Mouse (Mus musculus): ENCODE results near the gene Anapc10. TPM values are rescaled to one million over a fixed set of nuclear protein-coding genes. Genes with fewer than 3 reads are reported as not detected.
"Not testable (repeated sequence)": the region's sequence is repeated elsewhere in the genome, so short reads cannot be mapped to it uniquely, and the experiment has no call there.

Gene Anapc10
- polyA plus RNA-seq (2015; fragmentation: Nextera tagmentation; extraction: Ambion mirVana) = 47.4 and 49.5 TPM in 2 replicates

DNA sequence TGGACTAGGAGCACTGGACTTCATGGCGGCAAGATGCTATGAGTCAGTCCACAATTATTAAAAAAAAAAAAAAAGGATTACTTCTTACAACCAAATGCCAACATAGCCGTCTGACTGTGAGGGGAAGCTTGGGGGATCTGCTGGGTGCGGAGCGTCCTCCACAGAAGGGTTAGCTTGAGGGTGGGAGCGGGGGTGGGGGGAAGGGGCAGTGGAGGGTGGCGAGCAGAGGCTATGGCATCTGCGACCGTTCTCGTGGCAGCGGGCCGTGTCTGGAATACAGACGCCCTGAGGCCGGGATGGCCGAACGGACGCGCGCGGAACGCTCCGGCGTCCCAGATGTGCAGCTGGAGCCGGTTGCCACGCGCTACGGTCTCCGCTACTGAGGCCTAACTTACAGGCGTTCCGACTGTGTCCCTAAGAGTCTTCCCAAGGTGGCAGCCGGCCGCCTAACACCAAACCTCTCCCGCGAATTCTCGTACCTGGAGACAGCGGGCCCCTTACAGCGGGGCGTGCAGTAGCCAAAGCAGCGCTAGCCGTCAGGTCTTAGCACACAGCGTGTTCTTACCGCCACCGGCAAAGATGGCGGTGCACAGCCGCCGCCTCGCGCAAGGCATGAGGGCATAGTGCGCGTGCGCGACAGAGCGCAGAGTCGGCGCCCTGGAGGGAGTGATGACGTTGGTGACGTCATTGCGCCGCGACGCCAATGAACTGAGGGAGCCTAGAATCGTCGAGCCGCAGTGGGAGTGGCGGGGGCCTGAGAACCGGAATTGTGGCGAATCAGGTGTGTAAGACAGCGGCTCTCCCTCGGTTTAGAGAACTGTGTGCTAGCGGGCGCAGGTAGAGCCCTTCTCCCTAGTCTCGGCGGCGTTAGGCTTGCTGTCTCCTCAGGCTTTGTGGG is at the start of gene Anapc10, which contains the start of gene Abce1:
Anapc10 (plus strand) TSS at position 757 of the 898 bp plus-strand sequence.
Abce1 (minus strand) TSS at position 677 of the 898 bp plus-strand sequence.
- DNase-seq (ENCODE audit: low spot score) (peak; percentile 99), ATAC-seq (replicated peaks; ENCODE audit: low FRiP score, low read depth) (peak; percentile 99)
- peak within 1 kb of the TSS; percentile 88 for H3K9ac ChIP-seq (ENCODE audit: low read depth, low read length)
- H3K4me2 ChIP-seq (ENCODE audit: low read length) = peak within 1 kb of the TSS; percentile 79
- H3K36me3 ChIP-seq (ENCODE audit: insufficient read depth, low read length) = peaks cover 5% of the 10 kb centered on the region; the same call in 1 of the 2 replicates
- under 1% methylated on average over 73 of the region's 73 CpGs for WGBS
- TF ChIP-seq CTCF (IDR thresholded peaks at IDR 0.05; ENCODE audit: low read depth) = no peak
- no peaks in the 10 kb centered on the region for H3K27me3 ChIP-seq (ENCODE audit: insufficient read depth, low read length)
- H3K27ac ChIP-seq = peak within 1 kb of the TSS; percentile 92
- H3K9me3 ChIP-seq (replicated peaks; ENCODE audit: low read length) = no peaks in the 10 kb centered on the region
- H3K4me3 ChIP-seq (replicated peaks; ENCODE audit: low read depth, low read length) = peak within 1 kb of the TSS; percentile 94
- no peaks in the 10 kb centered on the region for H3K4me1 ChIP-seq (replicated peaks; ENCODE audit: insufficient read depth, low read length)

DNA sequence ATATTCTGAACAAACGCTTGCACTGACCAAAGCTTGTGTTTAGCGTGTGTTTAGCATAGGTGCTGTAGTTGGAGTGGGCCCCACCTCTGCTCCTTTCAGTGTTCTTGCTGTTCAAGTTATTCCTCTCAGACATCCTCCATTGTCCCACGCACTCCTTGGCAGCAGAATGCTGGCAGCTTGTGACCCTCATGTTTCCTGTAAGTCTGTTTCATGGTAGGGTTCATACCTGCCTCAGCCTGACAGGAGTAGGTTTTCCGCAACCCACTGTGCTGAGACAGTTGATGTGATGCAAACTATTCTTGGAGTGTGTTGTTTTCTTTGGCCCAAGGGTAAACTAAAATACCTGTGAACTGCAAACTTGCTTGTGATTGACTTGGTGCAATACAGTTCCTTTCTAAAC is 35.2 kb upstream of the Anapc10 start:
- no peak for TF ChIP-seq CTCF (IDR thresholded peaks at IDR 0.05; ENCODE audit: low read depth)
- H3K4me2 ChIP-seq (ENCODE audit: low read length) = no peak overlapping the region
- H3K27ac ChIP-seq = no peak overlapping the region
- H3K4me3 ChIP-seq (replicated peaks; ENCODE audit: low read depth, low read length) = no peak overlapping the region
- no peaks in the 10 kb centered on the region for H3K27me3 ChIP-seq (ENCODE audit: insufficient read depth, low read length)
- no peak overlapping the region for H3K9ac ChIP-seq (ENCODE audit: low read depth, low read length)
- 0 out of 2 replicates have a peak, but pooled peaks cover 3% of the 10 kb centered on the region for H3K4me1 ChIP-seq (replicated peaks; ENCODE audit: insufficient read depth, low read length)
- ATAC-seq (replicated peaks; ENCODE audit: low FRiP score, low read depth) = no peak
- H3K9me3 ChIP-seq (replicated peaks; ENCODE audit: low read length) = no peaks in the 10 kb centered on the region
- peaks cover 20% of the 10 kb centered on the region; the same call in 1 of the 2 replicates for H3K36me3 ChIP-seq (ENCODE audit: insufficient read depth, low read length)
- DNase-seq (ENCODE audit: low spot score) = no peak
- WGBS = 79% methylated on average over 4 of the region's 4 CpGs

DNA sequence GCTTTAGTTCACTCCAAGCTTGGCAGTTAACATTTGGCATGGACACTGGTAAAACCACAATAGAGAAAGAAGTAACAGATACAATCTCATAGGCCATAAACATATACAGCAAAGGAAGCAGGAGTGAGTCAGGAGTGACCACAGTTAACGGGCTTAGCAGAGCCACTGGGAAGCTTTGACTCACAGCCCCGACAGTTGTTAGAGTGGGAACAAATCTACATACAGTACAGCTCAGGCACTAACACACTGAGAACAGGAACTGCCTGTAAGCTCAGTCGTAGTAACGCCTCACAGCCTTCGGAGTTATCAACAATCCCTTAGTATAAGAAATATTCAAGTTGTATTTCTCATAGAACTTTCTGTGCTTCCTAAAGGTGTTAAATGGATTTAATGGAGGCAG is 32.6 kb upstream of the Anapc10 start:
- ATAC-seq (replicated peaks; ENCODE audit: low FRiP score, low read depth) (no peak; the same call in 1 of the 2 replicates), DNase-seq (ENCODE audit: low spot score) (peak; percentile 3)
- no peak overlapping the region for H3K9ac ChIP-seq (ENCODE audit: low read depth, low read length)
- 0 out of 2 replicates have a peak, but pooled peaks cover 11% of the 10 kb centered on the region for H3K36me3 ChIP-seq (ENCODE audit: insufficient read depth, low read length)
- H3K4me3 ChIP-seq (replicated peaks; ENCODE audit: low read depth, low read length) = no peak overlapping the region
- no peaks in the 10 kb centered on the region for H3K27me3 ChIP-seq (ENCODE audit: insufficient read depth, low read length)
- no peak for TF ChIP-seq CTCF (IDR thresholded peaks at IDR 0.05; ENCODE audit: low read depth)
- 64% methylated on average over 5 of the region's 5 CpGs for WGBS
- no peaks in the 10 kb centered on the region for H3K9me3 ChIP-seq (replicated peaks; ENCODE audit: low read length)
- H3K4me1 ChIP-seq (replicated peaks; ENCODE audit: insufficient read depth, low read length) = 0 out of 2 replicates have a peak, but pooled peaks cover 3% of the 10 kb centered on the region
- H3K4me2 ChIP-seq (ENCODE audit: low read length) = no peak overlapping the region
- no peak overlapping the region for H3K27ac ChIP-seq

DNA sequence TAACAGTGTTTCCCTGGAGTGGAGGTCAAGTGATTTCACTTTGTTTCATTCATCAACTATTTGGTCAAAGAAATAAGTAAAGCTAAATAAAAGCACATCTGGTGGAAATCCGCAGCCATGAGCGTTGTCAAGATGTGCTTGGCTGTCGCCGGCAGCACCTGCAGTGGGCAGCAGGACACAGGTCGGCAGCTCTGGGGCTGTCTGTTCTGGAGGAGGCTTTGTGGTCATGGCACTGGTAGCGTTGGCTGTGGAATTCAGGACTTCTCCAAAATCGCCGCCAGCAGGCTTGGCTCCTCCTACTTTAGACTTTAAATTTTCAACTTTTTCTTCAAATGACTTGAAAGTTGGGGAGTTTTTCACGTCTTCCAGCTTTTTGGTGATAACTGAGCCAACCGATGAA is 31.5 kb upstream of the Anapc10 start:
- not testable (repeated sequence) for H3K9me3 ChIP-seq (replicated peaks; ENCODE audit: low read length); H3K27me3 ChIP-seq (ENCODE audit: insufficient read depth, low read length); DNase-seq (ENCODE audit: low spot score); H3K27ac ChIP-seq; ATAC-seq (replicated peaks; ENCODE audit: low FRiP score, low read depth); H3K4me1 ChIP-seq (replicated peaks; ENCODE audit: insufficient read depth, low read length)
- Histone ChIP-seq H3K9ac (ENCODE audit: low read depth, low read length) (peak overlapping the region; percentile 40; the same call in 1 of the 2 replicates), H3K4me2 (ENCODE audit: low read length) (peak overlapping the region; percentile 75), H3K36me3 (ENCODE audit: insufficient read depth, low read length) (peaks cover 20% of the 10 kb centered on the region; the same call in 1 of the 2 replicates), H3K4me3 (replicated peaks; ENCODE audit: low read depth, low read length) (peak overlapping the region; percentile 46)
- WGBS = 35% methylated on average over 10 of the region's 10 CpGs

DNA sequence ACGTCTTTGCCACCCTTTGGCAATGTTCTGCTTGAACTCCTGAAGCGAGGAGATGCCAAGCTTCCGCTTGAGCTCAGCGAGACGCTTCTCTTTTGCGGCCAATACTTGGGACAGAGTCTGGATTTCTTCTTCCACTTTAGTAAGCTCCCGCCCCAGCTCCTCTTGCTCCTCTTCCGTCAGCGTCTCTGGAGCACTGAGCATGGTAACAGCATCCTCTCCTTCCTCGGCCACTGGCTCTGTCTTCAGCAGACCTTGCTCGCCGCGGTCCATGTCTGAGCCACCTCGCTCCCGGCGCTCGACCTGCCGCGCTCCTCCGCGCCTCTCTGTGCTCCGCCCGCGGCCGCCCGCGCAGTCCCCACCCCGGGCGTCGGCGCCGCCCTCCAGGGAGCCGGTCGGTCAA is 31.1 kb upstream of the Anapc10 start:
- Histone ChIP-seq H3K27me3 (ENCODE audit: insufficient read depth, low read length) (no peaks in the 10 kb centered on the region), H3K27ac (no peak overlapping the region), H3K4me1 (replicated peaks; ENCODE audit: insufficient read depth, low read length) (0 out of 2 replicates have a peak, but pooled peaks cover 3% of the 10 kb centered on the region), H3K4me3 (replicated peaks; ENCODE audit: low read depth, low read length) (peak overlapping the region; percentile 46), H3K9ac (ENCODE audit: low read depth, low read length) (peak overlapping the region; percentile 40; the same call in 1 of the 2 replicates), H3K36me3 (ENCODE audit: insufficient read depth, low read length) (peaks cover 22% of the 10 kb centered on the region; the same call in 1 of the 2 replicates), H3K9me3 (replicated peaks; ENCODE audit: low read length) (no peaks in the 10 kb centered on the region), H3K4me2 (ENCODE audit: low read length) (peak overlapping the region; percentile 75)
- ATAC-seq (replicated peaks; ENCODE audit: low FRiP score, low read depth) (0 out of 2 replicates have a peak, but pooled peaks have one; percentile 64), DNase-seq (ENCODE audit: low spot score) (peak; percentile 27)
- no peak for TF ChIP-seq CTCF (IDR thresholded peaks at IDR 0.05; ENCODE audit: low read depth)
- WGBS = 4% methylated on average over 34 of the region's 34 CpGs

DNA sequence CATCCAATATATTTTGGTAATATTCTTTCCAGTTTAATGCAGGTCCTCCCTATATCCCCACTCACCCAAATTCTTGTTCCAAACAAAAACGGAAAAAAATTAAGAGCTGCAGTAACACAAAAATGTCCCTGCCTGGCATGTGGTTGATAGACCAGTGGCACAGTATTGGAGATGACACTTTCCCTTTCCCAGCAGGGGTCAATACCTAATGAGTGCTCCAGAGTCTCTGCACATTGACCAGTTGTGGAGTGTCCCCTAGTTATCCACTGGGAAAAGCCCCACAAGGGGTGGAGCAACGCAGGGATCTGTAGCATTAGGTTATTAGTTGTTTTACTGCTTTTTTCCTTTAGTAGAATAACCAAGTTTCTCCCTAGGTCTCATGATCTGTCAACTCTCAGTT is 30.7 kb upstream of the Anapc10 start:
- H3K27me3 ChIP-seq (ENCODE audit: insufficient read depth, low read length) = no peaks in the 10 kb centered on the region
- peak overlapping the region; percentile 40; the same call in 1 of the 2 replicates for H3K9ac ChIP-seq (ENCODE audit: low read depth, low read length)
- WGBS = 32% methylated on average over 2 of the region's 2 CpGs
- DNase-seq (ENCODE audit: low spot score) (no peak), ATAC-seq (replicated peaks; ENCODE audit: low FRiP score, low read depth) (no peak)
- H3K4me1 ChIP-seq (replicated peaks; ENCODE audit: insufficient read depth, low read length) = 0 out of 2 replicates have a peak, but pooled peaks cover 3% of the 10 kb centered on the region
- no peaks in the 10 kb centered on the region for H3K9me3 ChIP-seq (replicated peaks; ENCODE audit: low read length)
- TF ChIP-seq CTCF (IDR thresholded peaks at IDR 0.05; ENCODE audit: low read depth) = no peak
- no peak overlapping the region for H3K27ac ChIP-seq
- peaks cover 25% of the 10 kb centered on the region; the same call in 1 of the 2 replicates for H3K36me3 ChIP-seq (ENCODE audit: insufficient read depth, low read length)
- H3K4me3 ChIP-seq (replicated peaks; ENCODE audit: low read depth, low read length) = peak overlapping the region; percentile 46
- peak overlapping the region; percentile 75 for H3K4me2 ChIP-seq (ENCODE audit: low read length)

DNA sequence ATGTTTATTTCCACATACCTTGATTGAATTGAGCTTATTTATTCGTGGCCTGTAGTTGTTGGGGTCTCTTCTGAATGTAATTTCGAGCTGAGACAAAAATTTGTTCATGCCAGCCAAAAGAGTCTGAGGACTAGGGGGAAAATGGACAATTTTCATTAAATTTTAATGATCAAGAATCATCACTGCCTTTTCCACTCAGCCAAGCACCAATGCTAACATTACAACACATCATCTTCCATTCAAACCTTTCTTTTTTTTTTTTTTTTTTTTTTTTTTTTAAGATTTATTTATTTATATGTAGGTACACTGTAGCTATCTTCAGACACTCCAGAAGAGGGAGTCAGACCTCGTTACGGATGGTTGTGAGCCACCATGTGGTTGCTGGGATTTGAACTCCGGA is 25.7 kb upstream of the Anapc10 start:
- not testable (repeated sequence) for H3K9ac ChIP-seq (ENCODE audit: low read depth, low read length); H3K4me1 ChIP-seq (replicated peaks; ENCODE audit: insufficient read depth, low read length); H3K4me3 ChIP-seq (replicated peaks; ENCODE audit: low read depth, low read length); DNase-seq (ENCODE audit: low spot score); ATAC-seq (replicated peaks; ENCODE audit: low FRiP score, low read depth); H3K27ac ChIP-seq; H3K27me3 ChIP-seq (ENCODE audit: insufficient read depth, low read length); H3K9me3 ChIP-seq (replicated peaks; ENCODE audit: low read length); H3K4me2 ChIP-seq (ENCODE audit: low read length)
- 97% methylated on average over 5 of the region's 5 CpGs for WGBS
- peaks cover 56% of the 10 kb centered on the region for H3K36me3 ChIP-seq (ENCODE audit: insufficient read depth, low read length)

All from kidney, postnatal 0 days (tissue).